Mouse (Mus musculus) embryonic facial prominence, embryonic 13.5 days (tissue): Measurements from ENCODE around the gene Cep70. TPM values are rescaled to one million over a fixed set of nuclear protein-coding genes. Genes with fewer than 3 reads are reported as not detected.

Experiments used
- ATAC-seq: fragments of 200-750 bp; cut with Nextera tagmentation; 2 replicates; pipeline ENCODE4 v1.8.0; 2017; ENCODE audit warnings: low read depth; ENCODE audit not compliant: insufficient number of reproducible peaks, insufficient read depth, low FRiP score, low TSS enrichment
- H3K27ac ChIP-seq: fragments of 300-500 bp; sonication (generic); 2 replicates; pipeline ENCODE4 v1.5.1; 2015; ENCODE audit warnings: moderate library complexity, mild to moderate bottlenecking, inconsistent platforms
- H3K27me3 ChIP-seq: fragments of 300-500 bp; sonication (generic); 2 replicates; pipeline ENCODE4 v1.6.1; 2015; ENCODE audit warnings: mild to moderate bottlenecking, inconsistent platforms
- H3K36me3 ChIP-seq: fragments of 300-500 bp; sonication (generic); 2 replicates; pipeline ENCODE4 v1.6.1; 2015; ENCODE audit warnings: mild to moderate bottlenecking, inconsistent platforms
- H3K4me1 ChIP-seq: fragments of 300-500 bp; sonication (generic); 2 replicates; pipeline ENCODE4 v1.6.1; 2015; ENCODE audit warnings: inconsistent platforms
- H3K4me2 ChIP-seq: fragments of 300-500 bp; sonication (generic); 2 replicates; pipeline ENCODE4 v1.6.1; 2015; ENCODE audit warnings: moderate library complexity, mild to moderate bottlenecking, inconsistent platforms
- H3K4me3 ChIP-seq: fragments of 300-500 bp; sonication (generic); 2 replicates; pipeline ENCODE4 v1.5.1; 2015; ENCODE audit warnings: mild to moderate bottlenecking, inconsistent platforms
- H3K9ac ChIP-seq: fragments of 300-500 bp; sonication (generic); 2 replicates; pipeline ENCODE4 v1.6.1; 2015; ENCODE audit warnings: mild to moderate bottlenecking, inconsistent platforms
- H3K9me3 ChIP-seq: fragments of 300-500 bp; sonication (generic); 2 replicates; pipeline ENCODE4 v1.6.1; 2016; ENCODE audit warnings: inconsistent platforms
- WGBS: fragments of 180-500 bp; shearing (Covaris S2); methylation state at CpG from one replicate; pipeline ENCODE4 v1.1.7; 2015; ENCODE audit warnings: mixed read lengths; 5-methylcytosine and 5-hydroxymethylcytosine counted together
- polyA plus RNA-seq: library from polyadenylated mRNA; unstranded; fragments of >200 nt; fragmentation: Nextera tagmentation; extraction: Ambion mirVana; gene quantifications from 2 replicates; pipeline ENCODE4 v1.2.1, GENCODE M21; 2015

The Cep70 gene
- polyA plus RNA-seq, 1 experiment from 2014 or later = 40.3 TPM

DNA sequence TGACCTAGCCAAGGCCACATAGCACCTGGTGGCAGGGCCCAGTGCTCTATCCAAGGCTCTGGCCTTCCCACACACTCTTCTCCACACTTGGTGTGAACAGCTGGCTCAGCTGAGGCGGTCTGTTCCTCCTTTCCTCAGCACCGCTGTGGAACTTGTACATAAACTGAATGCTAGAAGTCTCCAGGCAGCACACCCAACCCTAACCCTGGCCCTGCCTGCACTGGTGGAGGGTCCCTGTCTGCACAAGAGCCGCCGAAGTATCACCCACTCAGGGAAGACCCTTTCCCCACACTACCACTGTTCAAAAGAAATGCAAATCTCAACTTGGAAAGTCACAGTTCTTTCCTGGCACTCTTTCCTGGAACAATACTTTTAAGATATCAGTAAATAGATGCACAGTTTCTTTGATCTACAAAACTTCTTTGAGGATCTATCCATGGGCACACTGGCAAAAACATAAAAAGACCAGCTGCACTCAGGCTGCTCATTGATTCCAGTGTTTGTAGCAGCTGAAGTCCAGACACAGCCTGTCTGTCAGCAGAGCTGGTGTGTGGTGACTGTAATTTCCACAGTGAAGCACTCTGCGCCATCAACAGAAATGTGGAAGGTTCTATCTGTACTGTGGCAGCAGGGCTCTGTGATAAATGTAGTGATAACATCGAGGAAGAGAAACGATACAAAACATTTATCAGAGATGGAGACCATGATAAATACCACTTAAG, 82.2 kb downstream of the Cep70 start:
- WGBS = 84% methylated on average over 7 of the region's 7 CpGs

GRCm38 (mm10) chr9:99325961-99326360, 82.8 kb downstream of the Cep70 start:
- H3K9ac ChIP-seq = no peak overlapping the region
- H3K36me3 ChIP-seq = no peaks in the 10 kb centered on the region
- no peak overlapping the region for H3K4me2 ChIP-seq
- 80% methylated on average over 4 of the region's 4 CpGs for WGBS
- ATAC-seq = no peak
- 0 out of 2 replicates have a peak, but pooled peaks cover 6% of the 10 kb centered on the region for H3K27me3 ChIP-seq
- H3K27ac ChIP-seq = no peak overlapping the region
- H3K9me3 ChIP-seq = no peaks in the 10 kb centered on the region
- no peak overlapping the region for H3K4me3 ChIP-seq
- peaks cover 9% of the 10 kb centered on the region for H3K4me1 ChIP-seq

More for the DNA sequence above, 82.2 kb downstream of the Cep70 start:
- ATAC-seq = no peak
- H3K4me3 ChIP-seq = no peak overlapping the region
- H3K36me3 ChIP-seq = no peaks in the 10 kb centered on the region
- no peak overlapping the region for H3K9ac ChIP-seq
- no peak overlapping the region for H3K4me2 ChIP-seq
- H3K9me3 ChIP-seq = no peaks in the 10 kb centered on the region
- no peak overlapping the region for H3K27ac ChIP-seq
- H3K4me1 ChIP-seq = peaks cover 9% of the 10 kb centered on the region
- 0 out of 2 replicates have a peak, but pooled peaks cover 6% of the 10 kb centered on the region for H3K27me3 ChIP-seq

- Histone ChIP-seq H3K27ac (no peak overlapping the region), H3K4me1 (peaks cover 9% of the 10 kb centered on the region), H3K9ac (no peak overlapping the region), H3K4me2 (no peak overlapping the region), H3K27me3 (0 out of 2 replicates have a peak, but pooled peaks cover 6% of the 10 kb centered on the region), H3K4me3 (no peak overlapping the region), H3K9me3 (no peaks in the 10 kb centered on the region), H3K36me3 (no peaks in the 10 kb centered on the region)
- 42% methylated on average over 4 of the region's 4 CpGs for WGBS
- ATAC-seq = no peak
Measured at GRCm38 (mm10) chr9:99326881-99327280, 83.7 kb downstream of the Cep70 start.

DNA sequence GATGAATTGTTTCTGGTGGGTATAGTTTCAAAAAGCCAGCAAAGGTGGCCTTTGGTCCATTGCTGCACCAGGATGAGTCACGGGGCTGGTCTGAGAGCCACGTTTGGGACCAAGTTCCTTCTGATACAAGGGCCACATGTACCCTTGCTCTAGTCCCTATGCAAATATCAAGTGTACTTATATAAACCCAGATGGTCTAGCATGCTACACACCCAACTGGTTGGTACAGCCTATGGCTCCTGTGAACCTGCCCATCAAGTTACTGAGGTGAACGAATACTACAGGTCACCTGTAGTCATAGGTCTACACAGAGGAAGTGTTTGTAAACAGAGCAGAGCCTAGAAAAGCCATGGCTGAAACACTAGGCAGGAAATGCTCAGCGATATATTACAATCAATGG, 93.4 kb downstream of the Cep70 start:
- Histone ChIP-seq H3K27ac (no peak overlapping the region), H3K4me2 (no peak overlapping the region), H3K9ac (no peak overlapping the region), H3K27me3 (no peaks in the 10 kb centered on the region), H3K4me1 (no peaks in the 10 kb centered on the region), H3K9me3 (no peaks in the 10 kb centered on the region), H3K4me3 (no peak overlapping the region), H3K36me3 (no peaks in the 10 kb centered on the region)
- 85% methylated on average over 4 of the region's 4 CpGs for WGBS
- no peak for ATAC-seq

- no peak for ATAC-seq
- Histone ChIP-seq H3K4me1 (no peaks in the 10 kb centered on the region), H3K4me2 (no peak overlapping the region), H3K27me3 (no peaks in the 10 kb centered on the region), H3K36me3 (no peaks in the 10 kb centered on the region), H3K9me3 (no peaks in the 10 kb centered on the region), H3K27ac (no peak overlapping the region), H3K9ac (no peak overlapping the region), H3K4me3 (no peak overlapping the region)
- 95% methylated on average over 1 of the region's 1 CpGs for WGBS
Measured at GRCm38 (mm10) chr9:99338293-99338692, 95.1 kb downstream of the Cep70 start.

DNA sequence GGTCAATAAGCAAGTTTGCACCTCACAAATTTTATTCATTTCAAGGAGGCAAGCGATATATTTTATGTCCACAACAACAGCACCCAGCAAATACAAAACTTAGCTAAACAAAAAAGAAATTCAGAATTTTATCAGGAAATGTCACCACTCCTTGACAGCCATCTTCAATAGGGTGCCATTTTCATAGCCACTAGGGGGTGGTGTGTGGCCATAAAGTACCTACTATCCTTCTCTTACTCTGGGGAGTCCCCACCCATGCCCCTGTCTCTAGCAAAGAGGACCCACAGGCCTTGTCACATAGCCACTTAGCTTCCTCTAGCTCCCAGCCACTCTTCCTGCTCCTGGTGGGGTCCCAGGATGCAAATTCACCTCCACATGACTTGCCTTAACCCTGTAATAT, 96.0 kb downstream of the Cep70 start:
- no peak overlapping the region for H3K9ac ChIP-seq
- no peak overlapping the region for H3K27ac ChIP-seq
- H3K27me3 ChIP-seq = no peaks in the 10 kb centered on the region
- ATAC-seq = no peak
- no peaks in the 10 kb centered on the region for H3K4me1 ChIP-seq
- no peak overlapping the region for H3K4me3 ChIP-seq
- WGBS = 85% methylated on average over 1 of the region's 1 CpGs
- H3K4me2 ChIP-seq = no peak overlapping the region
- no peaks in the 10 kb centered on the region for H3K9me3 ChIP-seq
- H3K36me3 ChIP-seq = no peaks in the 10 kb centered on the region

DNA sequence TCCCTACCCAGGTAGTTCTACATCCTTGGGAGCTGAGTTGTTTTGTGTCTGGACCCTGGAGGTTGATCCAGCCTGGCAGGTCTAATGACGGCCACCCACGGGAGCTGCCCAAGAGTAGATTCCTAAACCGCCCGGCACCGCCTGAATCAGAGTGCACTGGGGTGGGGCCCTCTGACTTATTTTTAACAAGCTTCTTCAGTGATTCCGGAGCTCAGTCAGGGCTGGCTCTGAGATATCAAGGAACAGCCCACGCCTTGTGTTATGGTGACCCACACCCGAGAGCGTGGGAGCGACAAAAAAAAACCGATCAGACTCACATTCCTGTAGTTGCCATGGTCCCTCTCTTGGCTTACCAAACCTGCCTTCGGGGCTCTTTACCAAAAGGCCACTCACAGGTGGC, 97.0 kb downstream of the Cep70 start:
- WGBS = 79% methylated on average over 12 of the region's 12 CpGs

GRCm38 (mm10) chr9:99341600-99341999, 98.4 kb downstream of the Cep70 start:
- Histone ChIP-seq H3K27me3 (no peaks in the 10 kb centered on the region), H3K4me2 (no peak overlapping the region), H3K4me1 (no peaks in the 10 kb centered on the region), H3K4me3 (no peak overlapping the region), H3K36me3 (no peaks in the 10 kb centered on the region), H3K27ac (no peak overlapping the region), H3K9ac (no peak overlapping the region), H3K9me3 (no peaks in the 10 kb centered on the region)
- ATAC-seq = no peak
- WGBS = 79% methylated on average over 3 of the region's 3 CpGs

More for the DNA sequence above, 97.0 kb downstream of the Cep70 start:
- H3K4me3 ChIP-seq = no peak overlapping the region
- no peak for ATAC-seq
- H3K4me1 ChIP-seq = no peaks in the 10 kb centered on the region
- no peak overlapping the region for H3K27ac ChIP-seq
- no peak overlapping the region for H3K9ac ChIP-seq
- H3K4me2 ChIP-seq = no peak overlapping the region
- no peaks in the 10 kb centered on the region for H3K9me3 ChIP-seq
- no peaks in the 10 kb centered on the region for H3K27me3 ChIP-seq
- no peaks in the 10 kb centered on the region for H3K36me3 ChIP-seq

GRCm38 (mm10) chr9:99345351-99345792, 102.2 kb downstream of the Cep70 start:
- no peak overlapping the region for H3K9ac ChIP-seq
- H3K4me3 ChIP-seq = no peak overlapping the region
- no peaks in the 10 kb centered on the region for H3K9me3 ChIP-seq
- no peak overlapping the region for H3K4me2 ChIP-seq
- no peaks in the 10 kb centered on the region for H3K36me3 ChIP-seq
- WGBS = 49% methylated on average over 4 of the region's 4 CpGs
- ATAC-seq = no peak
- H3K27me3 ChIP-seq = no peaks in the 10 kb centered on the region
- H3K4me1 ChIP-seq = no peaks in the 10 kb centered on the region
- no peak overlapping the region for H3K27ac ChIP-seq

Other genes starting within 250 kb of the Cep70 start
- 0.45 TPM in 1 of 2 replicates, not detected in the other for gene Gm1123, start 207.7 kb upstream of the Cep70 start, polyA plus RNA-seq
- 1.6 and 2.6 TPM in 2 replicates for gene Pik3cb, start 102.7 kb upstream of the Cep70 start, polyA plus RNA-seq
- not detected in 2 replicates for gene Faiml, start 6.1 kb upstream of the Cep70 start, polyA plus RNA-seq
- gene Esyt3, start 115.2 kb downstream of the Cep70 start, polyA plus RNA-seq = 0.55 and 0.59 TPM in 2 replicates
- gene Mras, start 194.0 kb downstream of the Cep70 start, polyA plus RNA-seq = 28.3 and 31.2 TPM in 2 replicates
- 0.32 TPM in 1 of 2 replicates, not detected in the other for gene Nme9, start 208.1 kb downstream of the Cep70 start, polyA plus RNA-seq